Mouse (Mus musculus) limb, embryonic 12.5 days (tissue): ENCODE results near the gene Gm21775. TPM values are rescaled to one million over a fixed set of nuclear protein-coding genes. Genes with fewer than 3 reads are reported as not detected.
"Not testable (repeated sequence)": the region's sequence is repeated elsewhere in the genome, so short reads cannot be mapped to it uniquely, and the experiment has no call there.

Experiments
- ATAC-seq: fragments of 200-750 bp; cut with Nextera tagmentation; 2 replicates; pipeline ENCODE4 v1.8.0; 2017; ENCODE audit warnings: low read depth, moderate TSS enrichment; ENCODE audit not compliant: insufficient number of reproducible peaks, insufficient read depth, low FRiP score, low TSS enrichment
- H3K27ac ChIP-seq: fragments of 300-500 bp; sonication (generic); 2 replicates; pipeline ENCODE4 v1.5.1; 2016; ENCODE audit warnings: mild to moderate bottlenecking, moderate library complexity
- H3K27me3 ChIP-seq: fragments of 300-500 bp; sonication (generic); 2 replicates; pipeline ENCODE4 v1.6.1; 2016; ENCODE audit warnings: mild to moderate bottlenecking, moderate library complexity
- H3K36me3 ChIP-seq: fragments of 300-500 bp; sonication (generic); 2 replicates; pipeline ENCODE4 v1.6.1; 2016; ENCODE audit warnings: mild to moderate bottlenecking, moderate library complexity
- H3K4me1 ChIP-seq: fragments of 300-500 bp; sonication (generic); replicated peaks from 2 replicates; pipeline ENCODE4 v1.6.1; 2016
- H3K4me2 ChIP-seq: fragments of 300-500 bp; sonication (generic); 2 replicates; pipeline ENCODE4 v1.6.1; 2016; ENCODE audit warnings: mild to moderate bottlenecking, moderate library complexity
- H3K4me3 ChIP-seq: fragments of 300-500 bp; sonication (generic); replicated peaks from 2 replicates; pipeline ENCODE4 v1.5.1; 2016; ENCODE audit warnings: mild to moderate bottlenecking
- H3K9ac ChIP-seq: fragments of 300-500 bp; sonication (generic); replicated peaks from 2 replicates; pipeline ENCODE4 v1.6.1; 2016; ENCODE audit warnings: mild to moderate bottlenecking, moderate library complexity
- H3K9me3 ChIP-seq: fragments of 300-500 bp; sonication (generic); 2 replicates; pipeline ENCODE4 v1.6.1; 2016; ENCODE audit warnings: mild to moderate bottlenecking, moderate library complexity
- WGBS: fragments of 180-500 bp; shearing (Covaris S2); methylation state at CpG from one replicate; pipeline ENCODE4 v1.1.7; 2016; 5-methylcytosine and 5-hydroxymethylcytosine counted together
- polyA plus RNA-seq: library from polyadenylated mRNA; unstranded; fragments of >200 nt; fragmentation: Nextera tagmentation; extraction: Ambion mirVana; gene quantifications from 2 replicates; pipeline ENCODE4 v1.2.1, GENCODE M21; 2016

Gm21775 gene
- polyA plus RNA-seq = not detected in 2 replicates

- H3K9ac ChIP-seq, H3K36me3 ChIP-seq, H3K27ac ChIP-seq, H3K4me2 ChIP-seq, H3K4me3 ChIP-seq, H3K9me3 ChIP-seq, H3K27me3 ChIP-seq, H3K4me1 ChIP-seq, ATAC-seq: not testable (repeated sequence)
- WGBS = 84% methylated on average over 5 of the region's 5 CpGs
These were observed at the start of gene Gm21775 for GRCm38 (mm10) chrY:10553153-10553552. Gene Gm21775, plus strand, starts transcription at chrY:10553453.

DNA sequence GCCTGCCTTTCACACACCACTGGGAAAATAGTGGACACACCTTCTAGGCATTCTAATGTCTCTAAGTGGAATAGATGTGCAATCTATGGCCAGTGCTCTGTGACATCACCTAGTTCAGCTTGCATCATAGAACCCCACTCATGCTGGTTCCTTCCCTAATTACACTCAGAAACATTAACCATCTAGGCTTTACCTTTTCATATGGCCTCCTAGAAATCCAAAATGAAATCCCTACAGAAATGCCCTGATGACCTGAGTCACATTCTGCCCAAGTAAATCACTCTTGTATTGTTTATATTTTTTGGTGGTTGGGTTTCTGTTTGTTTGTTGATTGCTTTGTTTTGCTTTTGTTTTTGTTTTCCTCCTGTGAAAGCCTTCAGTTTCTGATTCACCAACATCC is 17.3 kb upstream of the Gm21775 start, which contains the start of gene Gm20737:
Gene Gm20737 (minus strand): TSS at position 101 of the 400 bp plus-strand sequence.
- H3K27me3 ChIP-seq, H3K4me1 ChIP-seq, H3K9ac ChIP-seq, H3K4me2 ChIP-seq, H3K4me3 ChIP-seq, H3K9me3 ChIP-seq, H3K36me3 ChIP-seq, ATAC-seq, H3K27ac ChIP-seq: not testable (repeated sequence)

Other genes with a start within 250 kb of the Gm21775 start
- not detected in 2 replicates for gene Gm20834, start 228.9 kb upstream of the Gm21775 start, polyA plus RNA-seq
- not detected in 2 replicates for gene Gm28510, start 140.7 kb upstream of the Gm21775 start, polyA plus RNA-seq
- not detected in 2 replicates for gene Gm20737, start 17.4 kb upstream of the Gm21775 start, polyA plus RNA-seq
- gene Gm21900, start 62.9 kb downstream of the Gm21775 start, polyA plus RNA-seq = not detected in 2 replicates
- gene Gm20777, start 199.0 kb downstream of the Gm21775 start, polyA plus RNA-seq = not detected in 2 replicates